Mouse (Mus musculus): Measurements from ENCODE around the gene Ftl1.
A peak's percentile ranks its signal among the peaks of the same experiment; 100 is the strongest.

Gene Ftl1

GRCm38 (mm10) chr7:45449974-45450373 is 9.7 kb downstream of the Ftl1 start:
- DNase-seq, result no peak

DNA sequence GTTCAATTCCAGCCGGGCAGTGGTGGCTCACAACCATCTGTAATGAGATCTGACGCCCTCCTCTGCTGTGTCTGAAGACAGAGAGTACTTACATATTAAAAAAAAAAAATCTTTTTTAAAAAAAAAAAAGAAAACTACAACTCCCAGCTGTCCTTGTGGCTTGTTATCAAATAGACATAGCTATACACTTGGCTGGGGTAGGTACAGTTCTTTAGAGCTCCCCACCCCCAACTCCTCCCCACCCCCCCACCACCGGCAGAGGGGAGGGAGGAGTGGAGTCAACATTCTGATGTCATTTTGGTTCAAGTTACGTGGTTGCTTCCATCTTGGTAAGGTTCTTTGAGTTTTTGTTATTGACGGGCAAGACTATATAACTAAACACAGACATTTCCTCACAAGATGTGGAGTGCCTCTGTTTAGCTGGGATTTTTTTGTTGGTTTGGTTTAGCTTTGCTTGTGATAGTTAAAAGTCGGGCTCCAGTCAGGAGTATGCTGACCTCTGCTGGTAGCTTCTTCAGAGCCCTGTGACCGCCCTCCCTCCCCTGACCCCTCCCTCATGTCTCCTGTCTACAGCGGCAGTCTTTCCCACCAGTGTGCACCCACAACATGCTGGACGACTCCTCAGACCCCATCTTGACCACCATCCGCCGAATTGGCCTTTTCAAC is 12.2 kb downstream of the Ftl1 start:
- DNase-seq, result peak; percentile 37

DNA sequence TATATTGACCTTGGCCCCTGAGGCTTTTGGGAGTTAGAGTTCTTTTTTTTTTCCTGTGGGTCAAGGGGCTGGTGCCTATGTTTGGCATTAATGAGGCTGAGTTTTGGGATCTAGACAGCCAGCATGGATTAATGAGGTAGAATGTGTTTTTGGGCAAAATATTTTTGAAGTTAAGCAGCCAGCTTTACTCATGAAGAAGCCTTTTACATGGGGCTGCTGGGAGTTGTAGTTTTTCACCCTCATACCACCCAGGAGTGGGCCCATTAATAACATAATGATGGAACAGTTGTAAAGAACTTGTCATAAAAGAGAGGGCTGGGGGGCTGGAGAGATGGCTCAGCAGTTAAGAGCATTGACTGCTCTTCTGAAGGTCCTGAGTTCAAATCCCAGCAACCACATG is 13.1 kb downstream of the Ftl1 start:
- no peak for DNase-seq

- DNase-seq, result no peak
Observed at GRCm38 (mm10) chr7:45443526-45444420, 15.9 kb downstream of the Ftl1 start.

DNA sequence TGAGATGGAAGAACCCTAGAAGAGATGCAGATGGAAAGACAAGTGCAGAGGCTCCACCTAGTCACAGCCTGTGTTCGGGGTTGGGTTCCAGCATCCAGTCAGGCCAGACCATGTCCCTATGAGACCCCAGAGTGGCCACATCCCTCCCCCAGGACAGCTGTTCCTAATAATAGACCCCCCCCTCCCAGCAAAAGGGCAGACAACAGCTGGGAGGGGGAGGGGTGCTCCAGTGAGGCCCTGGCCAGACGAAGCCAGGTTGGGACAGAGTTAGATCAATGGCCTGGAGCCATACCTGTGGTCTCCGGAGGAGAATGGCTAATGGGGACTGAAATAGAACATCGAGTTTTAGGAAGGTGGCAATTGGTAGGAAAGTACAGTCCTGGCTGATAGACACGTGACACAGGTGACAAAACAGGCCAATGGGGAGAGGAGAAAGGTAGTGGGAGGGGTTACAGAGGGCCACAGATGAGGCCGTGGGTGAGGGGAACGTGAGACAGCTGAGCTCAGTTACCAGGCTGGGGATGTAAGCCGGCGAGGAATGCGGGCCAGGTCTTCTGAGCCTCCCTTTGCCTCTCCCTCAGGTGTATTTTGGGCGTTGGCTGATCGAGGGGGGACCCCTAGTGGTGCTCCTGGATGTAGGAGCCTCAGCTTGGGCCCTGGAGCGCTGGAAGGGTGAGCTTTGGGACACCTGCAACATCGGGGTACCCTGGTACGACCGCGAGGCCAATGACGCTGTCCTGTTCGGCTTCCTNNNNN is 22.0 kb downstream of the Ftl1 start, which contains the start of gene Ruvbl2:
Gene Ruvbl2 (minus strand): TSS at position 576 of the 756 bp plus-strand sequence.
- peak; percentile 36 for DNase-seq

- DNase-seq, result no peak
Observed at GRCm38 (mm10) chr7:45437046-45437445, 22.6 kb downstream of the Ftl1 start.

DNA sequence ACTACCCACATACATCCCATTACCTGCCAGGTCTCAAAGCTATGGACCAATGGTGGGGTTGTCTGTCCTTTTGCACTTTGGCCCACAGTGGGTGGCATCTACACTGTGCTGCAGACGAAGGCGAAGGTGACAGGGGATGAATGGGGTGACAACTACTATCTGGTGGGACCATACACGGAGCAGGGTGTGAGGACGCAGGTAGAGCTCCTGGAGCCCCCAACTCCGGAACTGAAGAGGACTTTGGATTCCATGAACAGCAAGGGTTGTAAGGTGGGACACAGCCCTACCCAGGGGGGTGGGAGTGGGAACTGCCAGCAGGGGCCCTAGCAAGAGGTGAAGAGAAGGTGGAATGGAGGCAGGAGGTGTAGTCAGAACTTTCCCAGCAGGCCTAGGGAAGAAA is 23.2 kb downstream of the Ftl1 start:
- DNase-seq, result no peak

DNA sequence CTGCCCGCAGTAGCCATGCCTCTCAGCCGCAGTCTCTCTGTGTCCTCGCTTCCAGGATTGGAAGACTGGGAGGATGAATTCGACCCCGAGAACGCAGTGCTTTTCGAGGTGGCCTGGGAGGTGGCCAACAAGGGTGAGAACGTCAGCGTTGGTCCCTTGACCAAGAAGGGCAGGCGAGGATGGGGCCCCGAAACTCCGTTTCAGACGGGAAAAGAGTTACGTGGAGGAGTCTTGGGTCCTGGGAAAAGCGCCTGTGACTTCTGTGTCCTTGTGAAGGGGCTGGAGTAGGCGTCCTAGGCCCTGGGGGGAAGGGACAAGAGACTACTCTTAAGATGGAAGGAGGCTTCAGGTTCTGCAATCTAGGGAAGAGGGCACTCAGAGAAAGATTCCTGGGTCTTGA is 24.6 kb downstream of the Ftl1 start:
- no peak for DNase-seq

GRCm38 (mm10) chr7:45434203-45435015 is 25.3 kb downstream of the Ftl1 start, which contains the start of gene Gys1:
Gene Gys1 (plus strand): TSS chr7:45434844.
- peak; percentile 100 for DNase-seq

DNA sequence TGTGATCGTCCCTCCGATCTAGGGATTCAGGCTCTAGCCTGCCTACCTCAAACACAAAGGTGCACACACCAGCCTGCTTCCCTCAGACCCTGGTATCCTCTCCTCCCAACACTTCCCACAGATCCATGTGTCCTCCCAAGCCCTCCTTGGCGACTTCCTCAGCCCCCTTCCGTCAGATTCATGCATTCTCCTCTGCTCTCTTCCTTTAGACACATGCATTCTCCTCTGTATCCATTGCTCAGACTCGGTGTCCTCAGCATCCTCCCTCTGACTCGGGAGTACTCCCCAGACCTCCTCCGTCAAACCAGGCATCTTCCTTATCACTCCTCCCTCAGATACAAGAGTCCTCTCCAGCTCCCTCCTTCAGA is 25.9 kb downstream of the Ftl1 start:
- DNase-seq, result no peak

DNA sequence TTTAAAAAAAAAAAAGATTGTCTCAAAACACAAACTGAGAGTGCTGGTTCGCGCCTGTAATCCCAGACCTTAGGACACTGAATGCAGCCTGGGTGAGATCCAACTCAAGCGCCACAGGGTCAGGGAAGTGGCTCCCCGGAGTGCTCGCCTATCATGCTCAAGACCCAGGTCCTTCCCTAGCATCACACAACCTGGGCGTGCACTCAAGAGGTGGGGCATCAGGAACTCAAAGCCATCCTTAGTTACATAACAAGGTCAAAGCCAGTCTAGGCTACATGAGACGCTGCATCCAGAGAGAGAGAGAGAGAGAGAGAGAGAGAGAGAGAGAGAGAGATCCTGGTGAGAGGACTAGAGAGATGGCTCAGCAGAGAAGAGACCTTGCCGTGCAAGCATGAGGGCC is 33.1 kb downstream of the Ftl1 start:
- no peak for DNase-seq

DNA sequence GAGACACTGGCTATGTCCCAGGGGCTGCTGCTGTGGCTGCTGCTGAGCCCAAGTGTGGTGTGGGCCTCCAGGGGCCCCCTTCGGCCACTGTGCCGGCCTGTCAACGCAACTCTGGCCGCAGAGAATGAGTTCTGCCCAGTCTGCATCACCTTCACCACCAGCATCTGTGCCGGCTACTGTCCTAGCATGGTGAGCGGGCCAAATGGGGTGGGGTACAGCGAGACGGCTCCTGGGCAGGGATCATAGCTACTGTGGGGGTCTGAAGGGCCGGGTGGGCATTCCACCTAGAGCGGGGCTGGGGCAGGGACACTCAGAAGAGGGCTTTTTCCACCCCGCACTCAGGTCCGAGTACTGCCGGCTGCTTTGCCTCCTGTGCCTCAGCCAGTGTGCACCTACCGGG is 38.5 kb downstream of the Ftl1 start:
- DNase-seq, result no peak

DNA sequence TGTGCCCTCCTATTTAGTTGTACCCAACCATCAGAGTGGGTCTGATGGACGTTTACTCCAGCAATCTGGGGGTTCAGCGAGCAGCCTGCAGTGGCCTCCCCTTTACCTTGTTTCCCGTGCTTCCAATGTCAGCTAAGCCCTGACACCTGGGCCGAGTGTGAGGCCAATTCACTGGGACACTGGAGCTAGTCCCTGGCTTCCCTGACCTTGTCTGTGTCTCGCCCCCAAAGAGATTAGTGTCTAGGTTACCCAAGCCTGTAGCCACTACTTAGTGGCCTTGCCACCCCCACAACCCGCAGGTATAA is 39.1 kb downstream of the Ftl1 start, which contains the start of gene Lhb:
Gene Lhb (plus strand): TSS at position 206 of the 305 bp plus-strand sequence.
- no peak for DNase-seq

GRCm38 (mm10) chr7:45419859-45420614 is 39.6 kb downstream of the Ftl1 start:
- DNase-seq, result no peak

- DNase-seq, result no peak
Observed at GRCm38 (mm10) chr7:45417962-45418492, 41.7 kb downstream of the Ftl1 start.

GRCm38 (mm10) chr7:45415636-45416035 is 44.0 kb downstream of the Ftl1 start:
- DNase-seq, result no peak

GRCm38 (mm10) chr7:45414740-45415224 is 44.9 kb downstream of the Ftl1 start:
- DNase-seq, result no peak

- DNase-seq, result peak; percentile 46
Observed at GRCm38 (mm10) chr7:45413864-45414739, 45.6 kb downstream of the Ftl1 start.

GRCm38 (mm10) chr7:45413113-45413863 is 46.4 kb downstream of the Ftl1 start, which contains the start of gene Ntf5:
Gene Ntf5 (plus strand): TSS chr7:45413695.
- DNase-seq, result peak; percentile 26

Measured in lung, postnatal 14 days (tissue).